Mouse (Mus musculus) cortical plate, adult 2 months (tissue): ENCODE results near the gene Srek1ip1.

Experiments
- CTCF ChIP-seq: fragments of 200-500 bp; IDR thresholded peaks from 2 replicates; pipeline ENCODE4 v1.5.1; 2011; ENCODE audit warnings: mild to moderate bottlenecking, control low read depth, low read length; ENCODE audit not compliant: insufficient read depth; ENCODE audit errors: extremely low read depth
- POLR2A ChIP-seq: fragments of 200-500 bp; IDR thresholded peaks from 2 replicates; pipeline ENCODE4 v1.6.1; 2011; ENCODE audit warnings: mild to moderate bottlenecking, low read length, control low read depth; ENCODE audit not compliant: insufficient read depth; ENCODE audit errors: extremely low read depth

DNA sequence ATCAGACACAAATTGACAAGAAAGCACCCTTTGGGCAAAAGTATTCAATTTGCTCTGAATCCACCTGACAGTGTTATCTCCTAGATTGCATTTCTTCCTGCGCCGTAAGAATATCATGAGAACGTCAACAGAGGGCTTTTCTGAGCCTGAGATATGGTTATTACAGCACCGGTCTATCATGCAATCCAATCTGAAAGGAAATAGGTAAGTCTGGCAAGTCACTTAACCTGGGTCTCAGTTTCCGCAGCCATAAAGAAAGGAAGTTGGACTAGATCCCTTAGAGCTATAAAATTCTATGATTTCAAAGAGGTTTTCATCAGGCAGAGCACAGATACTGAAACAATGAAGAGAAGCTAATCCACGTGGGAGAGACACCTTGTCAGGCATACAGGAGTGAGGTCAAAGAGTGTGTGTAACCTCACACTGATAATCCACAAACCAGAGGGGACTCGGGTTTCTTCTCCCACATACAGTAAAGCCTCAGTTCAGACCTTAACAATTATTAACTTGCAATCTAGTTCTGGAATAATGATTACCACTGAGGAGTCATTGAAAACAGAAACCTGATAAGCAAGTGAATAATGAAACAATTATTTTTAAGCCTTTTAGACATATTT is 7.4 kb downstream of the Srek1ip1 start:
- TF ChIP-seq POLR2A (no peak), CTCF (no peak)
